Mouse (Mus musculus): Measurements from ENCODE around the gene Hpf1.

Hpf1 gene

GRCm38 (mm10) chr8:60889843-60890519 lies at the start of gene Hpf1:
Hpf1 (plus strand) TSS chr8:60890418.
- DNase-seq (ENCODE audit: extremely low read depth, low read depth) = peak; percentile 88

GRCm38 (mm10) chr8:60842388-60842787 lies 47.8 kb upstream of the Hpf1 start:
- no peak for DNase-seq (ENCODE audit: extremely low read depth, low read depth)

GRCm38 (mm10) chr8:60857559-60857958 lies 32.7 kb upstream of the Hpf1 start:
- no peak for DNase-seq (ENCODE audit: extremely low read depth, low read depth)

GRCm38 (mm10) chr8:60858091-60858490 lies 32.1 kb upstream of the Hpf1 start:
- DNase-seq (ENCODE audit: extremely low read depth, low read depth) = no peak

- no peak for DNase-seq (ENCODE audit: extremely low read depth, low read depth)
Observed at GRCm38 (mm10) chr8:60858911-60859476, 31.2 kb upstream of the Hpf1 start.

GRCm38 (mm10) chr8:60859605-60860004 lies 30.6 kb upstream of the Hpf1 start:
- peak; percentile 96 for DNase-seq (ENCODE audit: extremely low read depth, low read depth)

GRCm38 (mm10) chr8:60860749-60861148 lies 29.5 kb upstream of the Hpf1 start:
- DNase-seq (ENCODE audit: extremely low read depth, low read depth) = no peak

GRCm38 (mm10) chr8:60861783-60862182 lies 28.4 kb upstream of the Hpf1 start:
- no peak for DNase-seq (ENCODE audit: extremely low read depth, low read depth)

GRCm38 (mm10) chr8:60864875-60865274 lies 25.3 kb upstream of the Hpf1 start:
- no peak for DNase-seq (ENCODE audit: extremely low read depth, low read depth)

- peak; percentile 54 for DNase-seq (ENCODE audit: extremely low read depth, low read depth)
Observed at GRCm38 (mm10) chr8:60865504-60866114, 24.6 kb upstream of the Hpf1 start.

- DNase-seq (ENCODE audit: extremely low read depth, low read depth) = no peak
Observed at GRCm38 (mm10) chr8:60867468-60868115, 22.6 kb upstream of the Hpf1 start.

GRCm38 (mm10) chr8:60868236-60868965 lies 21.8 kb upstream of the Hpf1 start:
- DNase-seq (ENCODE audit: extremely low read depth, low read depth) = no peak

- no peak for DNase-seq (ENCODE audit: extremely low read depth, low read depth)
Observed at GRCm38 (mm10) chr8:60869761-60870160, 20.5 kb upstream of the Hpf1 start.

- no peak for DNase-seq (ENCODE audit: extremely low read depth, low read depth)
Observed at GRCm38 (mm10) chr8:60870231-60871193, 19.7 kb upstream of the Hpf1 start.

- DNase-seq (ENCODE audit: extremely low read depth, low read depth) = no peak
Observed at GRCm38 (mm10) chr8:60878617-60879016, 11.6 kb upstream of the Hpf1 start.

GRCm38 (mm10) chr8:60883419-60884137 lies 6.6 kb upstream of the Hpf1 start:
- DNase-seq (ENCODE audit: extremely low read depth, low read depth) = peak; percentile 78

GRCm38 (mm10) chr8:60886736-60887135 lies 3.5 kb upstream of the Hpf1 start:
- DNase-seq (ENCODE audit: extremely low read depth, low read depth) = no peak

GRCm38 (mm10) chr8:60889131-60889842 lies 931 bp upstream of the Hpf1 start:
- DNase-seq (ENCODE audit: extremely low read depth, low read depth) = no peak

GRCm38 (mm10) chr8:60890520-60890874 lies 279 bp downstream of the Hpf1 start:
- DNase-seq (ENCODE audit: extremely low read depth, low read depth) = no peak

Data from MEL-GATA-1-ER (cell line).